Mouse (Mus musculus) layer of hippocampus, postnatal 10 days (tissue): ENCODE data around the gene App. TPM values are rescaled to one million over a fixed set of nuclear protein-coding genes. Genes with fewer than 3 reads are reported as not detected.

ENCODE experiments used
- DNase-seq, 2 experiments: peaks; one replicate each; pipeline ENCODE4 v3.0.0; 2021; ENCODE audit warnings: low spot score in 2 of 2
- total RNA-seq, 2 experiments: library from RNA; stranded (reverse); gene quantifications; 2 replicates each; pipeline ENCODE4 v1.2.3; 2021

The App gene
- total RNA-seq, 2 experiments from 2014 or later: 1,081 to 1,149 TPM

- DNase-seq: no peak
These were observed 87.3 kb downstream of the App start for GRCm38 (mm10) chr16:85086303-85086702.

GRCm38 (mm10) chr16:85085902-85086301, 87.7 kb downstream of the App start:
- no peak for DNase-seq

GRCm38 (mm10) chr16:85084152-85084551, 89.4 kb downstream of the App start:
- DNase-seq: no peak

GRCm38 (mm10) chr16:85075330-85075729, 98.2 kb downstream of the App start:
- DNase-seq: no peak

- DNase-seq: no peak
These were observed 98.7 kb downstream of the App start for GRCm38 (mm10) chr16:85074889-85075288.

GRCm38 (mm10) chr16:85072624-85073023, 100.9 kb downstream of the App start:
- no peak for DNase-seq

GRCm38 (mm10) chr16:85071791-85072190, 101.8 kb downstream of the App start:
- no peak for DNase-seq

- DNase-seq: no peak
These were observed 102.3 kb downstream of the App start for GRCm38 (mm10) chr16:85071248-85071647.

- DNase-seq: no peak
These were observed 106.2 kb downstream of the App start for GRCm38 (mm10) chr16:85067254-85067893.

- no peak for DNase-seq
These were observed 107.3 kb downstream of the App start for GRCm38 (mm10) chr16:85066227-85066626.

GRCm38 (mm10) chr16:85064800-85065199, 108.8 kb downstream of the App start:
- DNase-seq: no peak

GRCm38 (mm10) chr16:85062732-85063131, 110.8 kb downstream of the App start:
- no peak for DNase-seq

GRCm38 (mm10) chr16:85061725-85062124, 111.8 kb downstream of the App start:
- DNase-seq: no peak

GRCm38 (mm10) chr16:85058138-85058537, 115.4 kb downstream of the App start:
- DNase-seq: no peak

GRCm38 (mm10) chr16:85056212-85056611, 117.4 kb downstream of the App start:
- DNase-seq: no peak

GRCm38 (mm10) chr16:85053996-85054395, 119.6 kb downstream of the App start:
- no peak for DNase-seq

GRCm38 (mm10) chr16:85047310-85047709, 126.3 kb downstream of the App start:
- no peak for DNase-seq

- no peak for DNase-seq
These were observed 132.2 kb downstream of the App start for GRCm38 (mm10) chr16:85041153-85041959.

- DNase-seq: no peak
These were observed 134.8 kb downstream of the App start for GRCm38 (mm10) chr16:85038731-85039130.

GRCm38 (mm10) chr16:85037969-85038644, 135.5 kb downstream of the App start:
- DNase-seq: no peak

GRCm38 (mm10) chr16:85035815-85036214, 137.8 kb downstream of the App start:
- DNase-seq: no peak

- DNase-seq: no peak
These were observed 139.8 kb downstream of the App start for GRCm38 (mm10) chr16:85033747-85034146.
